Mouse (Mus musculus): ENCODE results near the gene Zfp628. TPM values are rescaled to one million over a fixed set of nuclear protein-coding genes. Genes with fewer than 3 reads are reported as not detected.

Zfp628 gene
- total and polyA plus RNA-seq, 3 experiments = 2.5 to 17.6 TPM; not detected in 1

DNA sequence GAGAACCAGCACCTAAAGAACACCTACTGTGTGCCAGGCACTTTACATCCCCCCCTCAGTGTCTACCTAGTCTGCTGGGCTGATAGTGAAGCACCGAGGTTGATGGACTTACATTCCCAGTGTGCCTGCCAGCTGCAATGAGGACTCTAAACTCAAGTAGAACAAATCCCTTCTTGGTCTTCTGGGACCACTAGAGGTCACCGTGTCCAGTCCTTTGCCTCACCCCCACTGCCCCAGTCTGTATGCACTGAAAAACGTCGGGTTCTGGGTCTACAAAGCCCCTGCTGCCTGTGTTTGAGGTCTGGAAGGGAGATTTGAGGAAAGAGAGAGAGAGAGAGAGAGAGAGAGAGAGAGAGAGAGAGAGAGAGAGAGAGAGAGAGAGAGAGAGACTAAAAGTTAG lies 9.5 kb downstream of the Zfp628 start:
- H3K27ac ChIP-seq (ENCODE audit: control insufficient read depth, low read depth, low read length) = no peak overlapping the region
- H3K4me1 ChIP-seq (ENCODE audit: control insufficient read depth in 1 of 2, insufficient read depth in 2 of 2, low read length in 2 of 2) = no peaks in the 10 kb centered on the region
- no peaks in the 10 kb centered on the region for H3K36me3 ChIP-seq (ENCODE audit: control insufficient read depth in 1 of 2, insufficient read depth in 2 of 2, low read length in 2 of 2)
- no peak overlapping the region for H3K9ac ChIP-seq (ENCODE audit: control insufficient read depth, low read depth, low read length, poor library complexity, severe bottlenecking)
- no peak overlapping the region for H3K4me3 ChIP-seq (ENCODE audit: control insufficient read depth in 1 of 2, insufficient read depth in 1 of 2, low read depth in 2 of 2, low read length in 2 of 2)
- H3K9me3 ChIP-seq (replicated peaks; ENCODE audit: insufficient read depth, low read length) = no peaks in the 10 kb centered on the region
- TF ChIP-seq JUND (IDR thresholded peaks at IDR 0.05; ENCODE audit: low read depth, low read length) = 0 out of 2 replicates have a peak, but pooled peaks have one; percentile 45
- TF ChIP-seq ETS1 (IDR thresholded peaks at IDR 0.05; ENCODE audit: low read depth, low read length) = no peak
- no peak for TF ChIP-seq MEF2A (IDR thresholded peaks at IDR 0.05; ENCODE audit: extremely low read depth, insufficient replicate concordance, low read depth, low read length, poor library complexity, severe bottlenecking)
- no peak for TF ChIP-seq BHLHE40 (IDR thresholded peaks at IDR 0.05; ENCODE audit: borderline replicate concordance, low read depth, low read length)
- TF ChIP-seq POLR2AphosphoS2 (IDR thresholded peaks at IDR 0.05; ENCODE audit: low read length) = no peak
- no peak for TF ChIP-seq MXI1 (IDR thresholded peaks at IDR 0.05; ENCODE audit: low read depth, low read length)
- no peak for TF ChIP-seq MAFK (IDR thresholded peaks at IDR 0.05; ENCODE audit: borderline replicate concordance, low read depth, low read length)
- TF ChIP-seq NRF1 (IDR thresholded peaks at IDR 0.05; ENCODE audit: insufficient read depth, low read depth, low read length, poor library complexity, severe bottlenecking) = no peak
- H3K79me2 ChIP-seq (ENCODE audit: control insufficient read depth, insufficient read depth, low read length, poor library complexity) = no peaks in the 10 kb centered on the region
- no peaks in the 10 kb centered on the region; a peak in 1 of 4 replicates for H3K27me3 ChIP-seq (ENCODE audit: control insufficient read depth in 1 of 2, insufficient read depth in 2 of 2, low read length in 2 of 2)
- DNase-seq (ENCODE audit: low read depth, low spot score) = no peak

DNA sequence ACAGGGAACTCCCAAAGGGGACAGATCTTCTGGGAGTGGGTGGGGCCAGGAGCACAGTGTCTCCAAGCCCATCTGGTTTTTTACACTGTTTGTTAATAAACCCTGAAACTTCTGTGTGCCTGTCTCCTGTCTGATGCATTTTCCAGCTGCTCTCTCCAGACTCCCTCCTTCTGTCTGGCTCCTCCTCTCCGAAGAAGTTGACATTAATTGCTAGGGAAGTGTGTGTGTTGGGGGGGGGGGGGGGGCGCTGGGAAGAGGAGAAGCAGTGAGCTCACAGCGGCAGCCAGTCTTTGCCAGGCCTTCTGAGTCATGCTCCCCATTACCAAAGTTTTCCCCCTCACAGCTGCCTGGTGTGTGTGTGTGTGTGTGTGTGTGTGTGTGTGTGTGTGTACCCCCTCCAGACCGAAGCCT lies 9.9 kb downstream of the Zfp628 start:
- Histone ChIP-seq H3K79me2 (ENCODE audit: control insufficient read depth, insufficient read depth, low read length, poor library complexity) (no peaks in the 10 kb centered on the region), H3K36me3 (ENCODE audit: control insufficient read depth in 1 of 2, insufficient read depth in 2 of 2, low read length in 2 of 2) (no peaks in the 10 kb centered on the region), H3K4me3 (ENCODE audit: control insufficient read depth in 1 of 2, insufficient read depth in 1 of 2, low read depth in 2 of 2, low read length in 2 of 2) (no peak overlapping the region), H3K9me3 (replicated peaks; ENCODE audit: insufficient read depth, low read length) (no peaks in the 10 kb centered on the region), H3K4me1 (ENCODE audit: control insufficient read depth in 1 of 2, insufficient read depth in 2 of 2, low read length in 2 of 2) (no peaks in the 10 kb centered on the region), H3K27ac (ENCODE audit: control insufficient read depth, low read depth, low read length) (no peak overlapping the region), H3K27me3 (ENCODE audit: control insufficient read depth in 1 of 2, insufficient read depth in 2 of 2, low read length in 2 of 2) (no peaks in the 10 kb centered on the region; a peak in 2 of 4 replicates), H3K9ac (ENCODE audit: control insufficient read depth, low read depth, low read length, poor library complexity, severe bottlenecking) (no peak overlapping the region)
- TF ChIP-seq NELFE (IDR thresholded peaks at IDR 0.05; ENCODE audit: low read depth, low read length) (no peak), POLR2AphosphoS2 (IDR thresholded peaks at IDR 0.05; ENCODE audit: low read length) (no peak), ELF1 (IDR thresholded peaks at IDR 0.05; ENCODE audit: low read depth, low read length) (no peak), USF2 (IDR thresholded peaks at IDR 0.05; ENCODE audit: borderline replicate concordance in 1 of 2, insufficient read depth in 1 of 2, low read depth in 1 of 2, low read length in 2 of 2) (no peak), MYB (IDR thresholded peaks at IDR 0.05; ENCODE audit: low read depth, low read length) (no peak), MAX (IDR thresholded peaks at IDR 0.05; ENCODE audit: low read length) (no peak), KAT2A (conservative IDR thresholded peaks at IDR 0.05; ENCODE audit: low read depth, low read length) (no peak), HCFC1 (IDR thresholded peaks at IDR 0.05; ENCODE audit: low read depth, low read length) (no peak)
- no peak for DNase-seq (ENCODE audit: low read depth, low spot score)

All from MEL (cell line).